Mouse (Mus musculus): ENCODE measurements around the gene Tiam2. TPM values are rescaled to one million over a fixed set of nuclear protein-coding genes. Genes with fewer than 3 reads are reported as not detected.

Gene Tiam2
- polyA plus RNA-seq, 1 experiment = 5.4 TPM

DNA sequence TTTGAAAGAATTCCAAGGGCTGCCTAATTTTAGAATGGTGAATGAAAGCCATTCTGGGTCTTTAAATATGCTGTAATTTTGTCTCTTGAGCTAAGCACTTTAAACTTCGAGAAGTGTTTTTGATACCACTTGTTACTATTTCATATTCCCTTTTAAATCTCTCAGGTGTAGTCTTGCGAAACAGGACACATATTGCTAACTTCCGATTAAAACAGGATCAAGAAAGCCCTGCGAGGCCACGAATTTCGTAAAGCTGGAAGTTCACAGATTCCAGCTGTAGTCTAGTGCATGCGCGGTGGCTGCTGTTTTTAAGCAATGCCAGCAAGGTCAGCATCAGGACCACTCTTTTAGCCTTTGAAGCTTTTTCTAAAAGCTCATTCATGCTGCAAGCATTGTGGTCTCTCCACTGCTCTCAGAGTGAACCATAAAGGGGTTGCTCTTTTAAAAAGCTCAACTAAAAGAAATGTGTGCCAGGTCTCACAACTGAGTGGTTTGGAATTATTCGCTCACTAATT lies 232.0 kb downstream of the Tiam2 start:
- no peaks in the 10 kb centered on the region for H3K27me3 ChIP-seq (ENCODE audit: control insufficient read depth, insufficient read depth, low read length)
- no peaks in the 10 kb centered on the region for H3K4me1 ChIP-seq (ENCODE audit: control insufficient read depth, insufficient read depth, low read length)
- 85% methylated on average over 9 of the region's 9 CpGs for WGBS
- no peak for TF ChIP-seq CTCF (IDR thresholded peaks at IDR 0.05; ENCODE audit: borderline replicate concordance, insufficient read depth, low read depth, low read length)
- no peak for TF ChIP-seq POLR2A (IDR thresholded peaks at IDR 0.05; ENCODE audit: borderline replicate concordance, insufficient read depth, low read length)
- DNase-seq = peak in 1 of 2 experiments; percentile 12
- no peak overlapping the region for H3K27ac ChIP-seq (ENCODE audit: insufficient read depth, low read length)
- H3K4me3 ChIP-seq (replicated peaks; ENCODE audit: insufficient read depth, low read depth, low read length) = no peak overlapping the region

DNA sequence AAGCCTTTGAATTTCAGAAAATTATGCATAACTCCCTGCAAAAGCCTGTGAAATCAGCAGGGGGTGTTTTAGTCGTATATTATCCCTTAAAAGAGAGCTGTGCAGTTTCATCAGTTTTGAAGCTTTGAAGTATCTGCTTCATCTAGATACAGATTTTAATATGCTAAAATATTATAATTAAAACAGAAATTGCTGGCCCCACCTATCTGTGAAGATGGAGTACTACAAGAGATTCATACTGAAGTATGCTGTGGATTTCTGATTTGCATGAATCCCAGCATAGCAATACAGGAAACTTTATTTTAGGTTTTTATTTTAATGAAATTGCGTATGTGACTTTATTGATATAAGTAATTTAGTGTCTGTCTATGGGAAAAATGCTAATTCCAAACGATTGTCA lies 234.2 kb downstream of the Tiam2 start:
- no peak overlapping the region for H3K4me3 ChIP-seq (replicated peaks; ENCODE audit: insufficient read depth, low read depth, low read length)
- DNase-seq = no peak
- H3K4me1 ChIP-seq (ENCODE audit: control insufficient read depth, insufficient read depth, low read length) = no peaks in the 10 kb centered on the region

GRCm38 (mm10) chr17:3562405-3562804 lies 236.0 kb downstream of the Tiam2 start:
- Histone ChIP-seq H3K4me3 (replicated peaks; ENCODE audit: insufficient read depth, low read depth, low read length) (no peak overlapping the region), H3K27me3 (ENCODE audit: control insufficient read depth, insufficient read depth, low read length) (no peaks in the 10 kb centered on the region), H3K27ac (ENCODE audit: insufficient read depth, low read length) (no peak overlapping the region), H3K4me1 (ENCODE audit: control insufficient read depth, insufficient read depth, low read length) (no peaks in the 10 kb centered on the region)
- WGBS = 59% methylated on average over 8 of the region's 8 CpGs
- no peak for DNase-seq
- TF ChIP-seq CTCF (IDR thresholded peaks at IDR 0.05; ENCODE audit: borderline replicate concordance, insufficient read depth, low read depth, low read length) = no peak
- no peak for TF ChIP-seq POLR2A (IDR thresholded peaks at IDR 0.05; ENCODE audit: borderline replicate concordance, insufficient read depth, low read length)

More for the DNA sequence above, 234.2 kb downstream of the Tiam2 start:
- 59% methylated on average over 3 of the region's 3 CpGs for WGBS
- TF ChIP-seq POLR2A (IDR thresholded peaks at IDR 0.05; ENCODE audit: borderline replicate concordance, insufficient read depth, low read length) (no peak), CTCF (IDR thresholded peaks at IDR 0.05; ENCODE audit: borderline replicate concordance, insufficient read depth, low read depth, low read length) (0 out of 2 replicates have a peak, but pooled peaks have one; percentile 2)
- H3K27ac ChIP-seq (ENCODE audit: insufficient read depth, low read length) = no peak overlapping the region
- H3K27me3 ChIP-seq (ENCODE audit: control insufficient read depth, insufficient read depth, low read length) = no peaks in the 10 kb centered on the region

- Histone ChIP-seq H3K4me1 (ENCODE audit: control insufficient read depth, insufficient read depth, low read length) (no peaks in the 10 kb centered on the region), H3K4me3 (replicated peaks; ENCODE audit: insufficient read depth, low read depth, low read length) (no peak overlapping the region)
- WGBS = 5% methylated on average over 12 of the region's 12 CpGs
These were observed 244.5 kb downstream of the Tiam2 start for GRCm38 (mm10) chr17:3570876-3571275.

More at GRCm38 (mm10) chr17:3570876-3571275, 244.5 kb downstream of the Tiam2 start:
- peak; percentile 53 to 75 for DNase-seq
- H3K27ac ChIP-seq (ENCODE audit: insufficient read depth, low read length) = no peak overlapping the region
- no peaks in the 10 kb centered on the region for H3K27me3 ChIP-seq (ENCODE audit: control insufficient read depth, insufficient read depth, low read length)
- TF ChIP-seq CTCF (IDR thresholded peaks at IDR 0.05; ENCODE audit: borderline replicate concordance, insufficient read depth, low read depth, low read length) (peak; percentile 79), POLR2A (IDR thresholded peaks at IDR 0.05; ENCODE audit: borderline replicate concordance, insufficient read depth, low read length) (no peak)

Other genes starting within 250 kb of the Tiam2 start
- gene Scaf8, start 211.6 kb upstream of the Tiam2 start, polyA plus RNA-seq (2012; rRNA removed) = 35.1 and 40.5 TPM in 2 replicates
- 0.25 and 0.63 TPM in 2 replicates for gene Cldn20, start 206.0 kb downstream of the Tiam2 start, polyA plus RNA-seq (2012; rRNA removed)
- 8.4 and 8.8 TPM in 2 replicates for gene Tfb1m, start 231.2 kb downstream of the Tiam2 start, polyA plus RNA-seq (2012; rRNA removed)

Data from cerebellum, adult 2 months (tissue).